Mouse (Mus musculus): ENCODE results near the gene Slc35f3. TPM values are rescaled to one million over a fixed set of nuclear protein-coding genes. Genes with fewer than 3 reads are reported as not detected.

Gene Slc35f3
- polyA plus RNA-seq, 1 experiment, result not detected

- no peaks in the 10 kb centered on the region for H3K36me3 ChIP-seq (replicated peaks; ENCODE audit: low read length)
- no peak for TF ChIP-seq GATA1 (IDR thresholded peaks at IDR 0.05; ENCODE audit: borderline replicate concordance, low read length)
- no peak for TF ChIP-seq FLI1 (IDR thresholded peaks at IDR 0.05; ENCODE audit: low read length)
- H3K9me3 ChIP-seq, result peaks cover 10% of the 10 kb centered on the region
- no peaks in the 10 kb centered on the region for H3K27me3 ChIP-seq (replicated peaks)
- no peak overlapping the region for H3K4me3 ChIP-seq (replicated peaks)
- H3K4me1 ChIP-seq, result no peaks in the 10 kb centered on the region
Measured at GRCm38 (mm10) chr8:126324931-126325330, 26.6 kb downstream of the Slc35f3 start.

GRCm38 (mm10) chr8:126326136-126326535, 27.8 kb downstream of the Slc35f3 start:
- no peak for TF ChIP-seq FLI1 (IDR thresholded peaks at IDR 0.05; ENCODE audit: low read length)
- TF ChIP-seq GATA1 (IDR thresholded peaks at IDR 0.05; ENCODE audit: borderline replicate concordance, low read length), result no peak
- Histone ChIP-seq H3K36me3 (replicated peaks; ENCODE audit: low read length) (no peaks in the 10 kb centered on the region), H3K27me3 (replicated peaks) (no peaks in the 10 kb centered on the region), H3K4me1 (no peaks in the 10 kb centered on the region), H3K4me3 (replicated peaks) (no peak overlapping the region), H3K9me3 (peaks cover 11% of the 10 kb centered on the region)

- Histone ChIP-seq H3K27me3 (replicated peaks) (no peaks in the 10 kb centered on the region), H3K9me3 (peaks cover 11% of the 10 kb centered on the region), H3K36me3 (replicated peaks; ENCODE audit: low read length) (no peaks in the 10 kb centered on the region), H3K4me1 (no peaks in the 10 kb centered on the region), H3K4me3 (replicated peaks) (no peak overlapping the region)
- TF ChIP-seq GATA1 (IDR thresholded peaks at IDR 0.05; ENCODE audit: borderline replicate concordance, low read length) (no peak), FLI1 (IDR thresholded peaks at IDR 0.05; ENCODE audit: low read length) (no peak)
Measured at GRCm38 (mm10) chr8:126326731-126327130, 28.4 kb downstream of the Slc35f3 start.

GRCm38 (mm10) chr8:126327786-126328185, 29.4 kb downstream of the Slc35f3 start:
- Histone ChIP-seq H3K4me3 (replicated peaks) (no peak overlapping the region), H3K27me3 (replicated peaks) (no peaks in the 10 kb centered on the region), H3K9me3 (peaks cover 11% of the 10 kb centered on the region), H3K4me1 (no peaks in the 10 kb centered on the region), H3K36me3 (replicated peaks; ENCODE audit: low read length) (no peaks in the 10 kb centered on the region)
- TF ChIP-seq GATA1 (IDR thresholded peaks at IDR 0.05; ENCODE audit: borderline replicate concordance, low read length), result no peak
- no peak for TF ChIP-seq FLI1 (IDR thresholded peaks at IDR 0.05; ENCODE audit: low read length)

- no peak overlapping the region for H3K4me3 ChIP-seq (replicated peaks)
- H3K27me3 ChIP-seq (replicated peaks), result peaks cover 7% of the 10 kb centered on the region
- H3K36me3 ChIP-seq (replicated peaks; ENCODE audit: low read length), result no peaks in the 10 kb centered on the region
- H3K4me1 ChIP-seq, result peaks cover 10% of the 10 kb centered on the region
- TF ChIP-seq GATA1 (IDR thresholded peaks at IDR 0.05; ENCODE audit: borderline replicate concordance, low read length) (no peak), FLI1 (IDR thresholded peaks at IDR 0.05; ENCODE audit: low read length) (no peak)
- H3K9me3 ChIP-seq, result no peaks in the 10 kb centered on the region
Measured at GRCm38 (mm10) chr8:126338864-126339263, 40.5 kb downstream of the Slc35f3 start.

- H3K9me3 ChIP-seq, result no peaks in the 10 kb centered on the region
Measured at GRCm38 (mm10) chr8:126339357-126339756, 41.0 kb downstream of the Slc35f3 start.

GRCm38 (mm10) chr8:126341200-126341599, 42.8 kb downstream of the Slc35f3 start:
- H3K4me1 ChIP-seq, result peaks cover 7% of the 10 kb centered on the region
- peaks cover 7% of the 10 kb centered on the region for H3K27me3 ChIP-seq (replicated peaks)

More at GRCm38 (mm10) chr8:126339357-126339756, 41.0 kb downstream of the Slc35f3 start:
- no peak for TF ChIP-seq FLI1 (IDR thresholded peaks at IDR 0.05; ENCODE audit: low read length)
- no peak for TF ChIP-seq GATA1 (IDR thresholded peaks at IDR 0.05; ENCODE audit: borderline replicate concordance, low read length)
- H3K36me3 ChIP-seq (replicated peaks; ENCODE audit: low read length), result no peaks in the 10 kb centered on the region
- H3K27me3 ChIP-seq (replicated peaks), result peaks cover 7% of the 10 kb centered on the region
- no peak overlapping the region for H3K4me3 ChIP-seq (replicated peaks)
- peaks cover 10% of the 10 kb centered on the region for H3K4me1 ChIP-seq

GRCm38 (mm10) chr8:126343427-126343826, 45.1 kb downstream of the Slc35f3 start:
- Histone ChIP-seq H3K4me3 (replicated peaks) (no peak overlapping the region), H3K27me3 (replicated peaks) (peaks cover 5% of the 10 kb centered on the region), H3K9me3 (0 out of 2 replicates have a peak, but pooled peaks cover 7% of the 10 kb centered on the region), H3K36me3 (replicated peaks; ENCODE audit: low read length) (no peaks in the 10 kb centered on the region), H3K4me1 (peaks cover 7% of the 10 kb centered on the region)
- no peak for TF ChIP-seq GATA1 (IDR thresholded peaks at IDR 0.05; ENCODE audit: borderline replicate concordance, low read length)
- TF ChIP-seq FLI1 (IDR thresholded peaks at IDR 0.05; ENCODE audit: low read length), result no peak

More at GRCm38 (mm10) chr8:126341200-126341599, 42.8 kb downstream of the Slc35f3 start:
- Histone ChIP-seq H3K36me3 (replicated peaks; ENCODE audit: low read length) (no peaks in the 10 kb centered on the region), H3K9me3 (no peaks in the 10 kb centered on the region), H3K4me3 (replicated peaks) (no peak overlapping the region)
- TF ChIP-seq GATA1 (IDR thresholded peaks at IDR 0.05; ENCODE audit: borderline replicate concordance, low read length), result no peak
- no peak for TF ChIP-seq FLI1 (IDR thresholded peaks at IDR 0.05; ENCODE audit: low read length)

- Histone ChIP-seq H3K4me1 (peaks cover 7% of the 10 kb centered on the region), H3K27me3 (replicated peaks) (peaks cover 4% of the 10 kb centered on the region), H3K9me3 (0 out of 2 replicates have a peak, but pooled peaks cover 8% of the 10 kb centered on the region), H3K4me3 (replicated peaks) (no peak overlapping the region), H3K36me3 (replicated peaks; ENCODE audit: low read length) (no peaks in the 10 kb centered on the region)
- TF ChIP-seq FLI1 (IDR thresholded peaks at IDR 0.05; ENCODE audit: low read length) (no peak), GATA1 (IDR thresholded peaks at IDR 0.05; ENCODE audit: borderline replicate concordance, low read length) (no peak)
Measured at GRCm38 (mm10) chr8:126345100-126345499, 46.7 kb downstream of the Slc35f3 start.

- Histone ChIP-seq H3K36me3 (replicated peaks; ENCODE audit: low read length) (no peaks in the 10 kb centered on the region), H3K27me3 (replicated peaks) (no peaks in the 10 kb centered on the region), H3K4me1 (no peaks in the 10 kb centered on the region), H3K9me3 (peaks cover 10% of the 10 kb centered on the region; the same call in 1 of the 2 replicates), H3K4me3 (replicated peaks) (no peak overlapping the region)
- TF ChIP-seq FLI1 (IDR thresholded peaks at IDR 0.05; ENCODE audit: low read length) (no peak), GATA1 (IDR thresholded peaks at IDR 0.05; ENCODE audit: borderline replicate concordance, low read length) (no peak)
Measured at GRCm38 (mm10) chr8:126353259-126353658, 54.9 kb downstream of the Slc35f3 start.

Data from megakaryocyte, embryonic 14.5 days (primary cell).